Mouse (Mus musculus) thymus, postnatal 0 days (tissue): ENCODE measurements around the gene Arhgap8. TPM values are rescaled to one million over a fixed set of nuclear protein-coding genes. Genes with fewer than 3 reads are reported as not detected.

Experiments used
- DNase-seq: peaks from one replicate; pipeline ENCODE4 v3.0.0-alpha.2; 2015; ENCODE audit warnings: low spot score
- polyA plus RNA-seq: library from polyadenylated mRNA; unstranded; fragments of >200 nt; fragmentation: Nextera tagmentation; extraction: Ambion mirVana; gene quantifications from 2 replicates; pipeline ENCODE4 v1.2.1, GENCODE M21; 2015

Gene Arhgap8
- polyA plus RNA-seq, 1 experiment from 2014 or later: 28.7 TPM

GRCm38 (mm10) chr15:84793649-84794048, 73.8 kb downstream of the Arhgap8 start:
- DNase-seq: no peak

- no peak for DNase-seq
Measured at GRCm38 (mm10) chr15:84800132-84800531, 80.3 kb downstream of the Arhgap8 start.

- DNase-seq: no peak
Measured at GRCm38 (mm10) chr15:84803685-84804084, 83.8 kb downstream of the Arhgap8 start.

GRCm38 (mm10) chr15:84809275-84809952, 89.6 kb downstream of the Arhgap8 start:
- DNase-seq: no peak

DNA sequence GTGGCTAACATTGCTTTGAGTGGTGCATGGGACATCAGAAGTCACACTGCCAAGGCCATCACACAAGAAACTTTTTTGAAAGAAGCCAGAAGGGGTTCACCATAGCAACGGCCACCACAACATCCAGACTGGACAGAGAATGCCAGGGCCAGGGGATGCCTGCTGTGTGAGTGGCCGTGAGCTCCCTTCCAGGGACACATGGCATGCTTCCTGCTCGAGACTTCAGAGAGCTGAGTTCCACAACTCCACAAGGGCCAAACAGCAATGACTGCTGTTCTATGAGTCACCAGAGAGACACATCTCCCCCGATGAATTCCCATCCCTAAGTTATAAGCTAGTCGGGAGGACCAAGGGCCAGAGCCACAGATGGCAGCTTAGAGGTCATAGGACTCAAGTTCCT, 91.3 kb downstream of the Arhgap8 start:
- no peak for DNase-seq

DNA sequence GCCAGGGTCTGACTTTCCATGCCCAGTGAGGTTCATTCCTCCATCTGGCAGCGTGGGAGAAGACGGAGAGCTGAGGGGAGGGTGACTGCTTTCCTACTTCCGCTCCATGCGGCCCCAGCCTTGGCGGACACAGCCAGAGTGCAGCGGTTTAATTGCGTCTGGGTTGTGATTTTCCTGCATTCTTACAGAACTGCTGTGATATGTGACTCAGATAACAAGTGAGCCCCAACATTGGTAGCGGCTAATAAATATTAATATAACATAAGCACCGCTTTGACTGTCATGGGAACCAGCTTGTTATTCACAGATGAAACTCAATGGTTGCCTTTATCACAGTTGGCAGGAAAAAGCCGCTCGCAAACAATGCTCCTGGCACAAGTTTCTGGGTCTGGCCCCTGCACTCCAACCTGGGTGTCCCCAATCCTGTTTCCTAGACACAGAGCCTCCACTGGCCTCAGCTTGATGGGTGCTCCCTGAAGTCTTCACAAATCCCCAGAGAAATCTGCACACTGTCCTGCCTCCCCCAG, 93.0 kb downstream of the Arhgap8 start:
- DNase-seq: no peak

DNA sequence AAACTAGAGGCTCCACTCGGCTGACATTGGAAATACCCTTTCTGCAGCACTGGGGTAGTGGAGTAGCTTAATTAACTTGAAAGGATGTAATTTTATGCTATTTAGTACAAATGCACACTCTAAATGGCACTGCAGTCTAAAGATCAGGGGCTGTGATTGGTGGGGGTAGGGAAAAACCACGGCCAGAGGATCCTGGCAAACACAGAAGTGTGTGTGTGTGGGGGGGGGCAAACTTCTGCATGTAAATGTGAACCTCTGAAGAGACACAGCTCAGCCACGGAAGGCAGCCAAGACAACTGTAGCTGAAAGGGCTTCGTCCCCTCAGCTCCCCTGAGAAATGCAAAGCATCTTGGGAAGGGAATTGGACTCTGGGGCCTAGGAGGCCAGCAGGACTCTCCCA, 95.3 kb downstream of the Arhgap8 start:
- DNase-seq: no peak

DNA sequence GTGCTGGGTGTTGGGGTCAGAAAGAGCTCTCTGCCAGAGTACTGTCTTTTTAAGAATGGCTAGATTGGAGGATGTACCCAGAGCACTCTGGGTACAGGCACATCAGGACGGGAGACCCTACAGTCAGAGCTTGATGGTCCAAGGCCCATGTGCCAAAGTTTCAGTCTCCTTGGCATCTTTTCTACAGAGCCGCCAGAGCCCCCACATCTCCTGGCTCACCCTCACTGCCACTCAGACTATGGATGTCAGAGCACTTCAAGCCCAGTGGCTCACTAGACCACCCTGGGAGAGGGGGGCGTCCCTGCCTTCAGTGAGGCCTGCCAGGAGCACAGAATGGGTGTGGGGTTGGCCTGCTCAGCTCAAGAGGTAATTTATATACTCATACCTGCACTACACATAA, 97.7 kb downstream of the Arhgap8 start:
- no peak for DNase-seq

DNA sequence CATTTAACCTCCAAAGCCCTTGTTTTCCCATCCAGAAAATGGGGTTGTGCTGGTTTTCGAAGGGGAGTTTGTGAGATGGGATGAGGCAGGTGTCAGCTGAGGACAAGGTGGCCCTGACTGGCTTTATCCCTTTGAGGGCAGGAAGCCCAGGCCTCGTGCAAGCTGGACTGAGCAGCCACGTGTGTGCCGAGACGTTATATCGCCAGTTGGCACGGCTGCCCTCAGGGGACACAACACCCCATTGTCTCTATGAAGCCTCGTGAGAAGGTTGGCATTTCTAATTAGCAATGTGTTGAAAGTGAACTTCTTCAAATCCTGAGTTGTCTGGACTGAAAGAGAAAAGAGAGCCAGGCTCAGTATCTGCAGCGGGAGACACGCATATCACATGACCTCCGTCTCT, 98.4 kb downstream of the Arhgap8 start:
- DNase-seq: no peak

GRCm38 (mm10) chr15:84820811-84821210, 101.0 kb downstream of the Arhgap8 start:
- no peak for DNase-seq

Other genes with a start within 250 kb of the Arhgap8 start
- 9.6 and 9.7 TPM in 2 replicates for gene Rtl6, start 162.2 kb upstream of the Arhgap8 start, polyA plus RNA-seq
- 13.3 and 13.7 TPM in 2 replicates for gene Prr5, start 50.4 kb upstream of the Arhgap8 start, polyA plus RNA-seq
- gene Phf21b, start 136.0 kb downstream of the Arhgap8 start, polyA plus RNA-seq: 0.08 and 0.17 TPM in 2 replicates
- 0.48 and 0.75 TPM in 2 replicates for gene Gm29666, start 200.0 kb downstream of the Arhgap8 start, polyA plus RNA-seq
- 37.0 and 38.1 TPM in 2 replicates for gene Nup50, start 203.4 kb downstream of the Arhgap8 start, polyA plus RNA-seq